Mouse (Mus musculus): ENCODE measurements around the gene Ccl3. TPM values are rescaled to one million over a fixed set of nuclear protein-coding genes. Genes with fewer than 3 reads are reported as not detected.

Gene Ccl3
- 0.29 TPM in 1 of 2 replicates, not detected in the other for polyA plus RNA-seq (2016; fragmentation: Nextera tagmentation; extraction: Ambion mirVana)

GRCm38 (mm10) chr11:83649305-83649841 is at the start of gene Ccl3:
Gene Ccl3 (minus strand): TSS chr11:83649355.
- H3K9me3 ChIP-seq: no peaks in the 10 kb centered on the region
- no peak for ATAC-seq (ENCODE audit: insufficient number of reproducible peaks, insufficient read depth, low FRiP score, low TSS enrichment, low read depth)
- H3K9ac ChIP-seq (replicated peaks): no peak within 1 kb of the TSS
- no peak within 1 kb of the TSS for H3K27ac ChIP-seq
- H3K27me3 ChIP-seq: no peaks in the 10 kb centered on the region
- H3K4me2 ChIP-seq: no peak within 1 kb of the TSS
- 77% methylated on average over 8 of the region's 8 CpGs for WGBS
- H3K36me3 ChIP-seq: no peaks in the 10 kb centered on the region
- H3K4me3 ChIP-seq (replicated peaks): no peak within 1 kb of the TSS
- H3K4me1 ChIP-seq (replicated peaks): no peaks in the 10 kb centered on the region

GRCm38 (mm10) chr11:83692008-83692407 is 42.9 kb upstream of the Ccl3 start:
- Histone ChIP-seq H3K4me2 (no peak overlapping the region), H3K27ac (no peak overlapping the region), H3K4me3 (replicated peaks) (no peak overlapping the region), H3K9me3 (no peaks in the 10 kb centered on the region), H3K9ac (replicated peaks) (no peak overlapping the region), H3K4me1 (replicated peaks) (no peaks in the 10 kb centered on the region), H3K27me3 (no peaks in the 10 kb centered on the region), H3K36me3 (no peaks in the 10 kb centered on the region)
- WGBS: 72% methylated on average over 1 of the region's 1 CpGs
- ATAC-seq (ENCODE audit: insufficient number of reproducible peaks, insufficient read depth, low FRiP score, low TSS enrichment, low read depth): no peak

- no peaks in the 10 kb centered on the region for H3K27me3 ChIP-seq
- ATAC-seq (ENCODE audit: insufficient number of reproducible peaks, insufficient read depth, low FRiP score, low TSS enrichment, low read depth): no peak
- no peaks in the 10 kb centered on the region for H3K9me3 ChIP-seq
- no peaks in the 10 kb centered on the region for H3K4me1 ChIP-seq (replicated peaks)
- H3K27ac ChIP-seq: no peak overlapping the region
- 84% methylated on average over 1 of the region's 1 CpGs for WGBS
- H3K4me2 ChIP-seq: no peak overlapping the region
- no peak overlapping the region for H3K4me3 ChIP-seq (replicated peaks)
- no peak overlapping the region for H3K9ac ChIP-seq (replicated peaks)
- H3K36me3 ChIP-seq: no peaks in the 10 kb centered on the region
These were observed 40.8 kb upstream of the Ccl3 start for GRCm38 (mm10) chr11:83689918-83690317.

- no peaks in the 10 kb centered on the region for H3K9me3 ChIP-seq
- H3K27me3 ChIP-seq: no peaks in the 10 kb centered on the region
- no peaks in the 10 kb centered on the region for H3K36me3 ChIP-seq
- H3K9ac ChIP-seq (replicated peaks): no peak overlapping the region
- WGBS: 90% methylated on average over 1 of the region's 1 CpGs
- H3K4me1 ChIP-seq (replicated peaks): no peaks in the 10 kb centered on the region
- H3K27ac ChIP-seq: no peak overlapping the region
- no peak overlapping the region for H3K4me3 ChIP-seq (replicated peaks)
- no peak for ATAC-seq (ENCODE audit: insufficient number of reproducible peaks, insufficient read depth, low FRiP score, low TSS enrichment, low read depth)
- no peak overlapping the region for H3K4me2 ChIP-seq
These were observed 26.5 kb upstream of the Ccl3 start for GRCm38 (mm10) chr11:83675665-83676064.

GRCm38 (mm10) chr11:83671743-83672142 is 22.6 kb upstream of the Ccl3 start:
- Histone ChIP-seq H3K27me3 (no peaks in the 10 kb centered on the region), H3K27ac (no peak overlapping the region)
- ATAC-seq (ENCODE audit: insufficient number of reproducible peaks, insufficient read depth, low FRiP score, low TSS enrichment, low read depth): no peak

GRCm38 (mm10) chr11:83663532-83663931 is 14.4 kb upstream of the Ccl3 start:
- Histone ChIP-seq H3K9me3 (no peaks in the 10 kb centered on the region), H3K27ac (no peak overlapping the region), H3K4me3 (replicated peaks) (no peak overlapping the region), H3K36me3 (no peaks in the 10 kb centered on the region), H3K4me1 (replicated peaks) (no peaks in the 10 kb centered on the region), H3K27me3 (no peaks in the 10 kb centered on the region; the same call in 1 of the 2 replicates), H3K9ac (replicated peaks) (no peak overlapping the region), H3K4me2 (no peak overlapping the region)
- no peak for ATAC-seq (ENCODE audit: insufficient number of reproducible peaks, insufficient read depth, low FRiP score, low TSS enrichment, low read depth)
- 76% methylated on average over 5 of the region's 5 CpGs for WGBS

More at GRCm38 (mm10) chr11:83671743-83672142, 22.6 kb upstream of the Ccl3 start:
- Histone ChIP-seq H3K36me3 (no peaks in the 10 kb centered on the region), H3K9me3 (no peaks in the 10 kb centered on the region), H3K4me3 (replicated peaks) (no peak overlapping the region), H3K9ac (replicated peaks) (no peak overlapping the region), H3K4me1 (replicated peaks) (no peaks in the 10 kb centered on the region), H3K4me2 (no peak overlapping the region)

GRCm38 (mm10) chr11:83662204-83662603 is 13.0 kb upstream of the Ccl3 start, which contains the start of gene Ccl4:
Gene Ccl4 (plus strand): TSS chr11:83662584.
- Histone ChIP-seq H3K4me2 (no peak within 1 kb of the TSS), H3K27ac (no peak within 1 kb of the TSS), H3K36me3 (no peaks in the 10 kb centered on the region), H3K4me1 (replicated peaks) (no peaks in the 10 kb centered on the region), H3K27me3 (no peaks in the 10 kb centered on the region; the same call in 1 of the 2 replicates), H3K9me3 (no peaks in the 10 kb centered on the region), H3K9ac (replicated peaks) (no peak within 1 kb of the TSS), H3K4me3 (replicated peaks) (no peak within 1 kb of the TSS)
- ATAC-seq (ENCODE audit: insufficient number of reproducible peaks, insufficient read depth, low FRiP score, low TSS enrichment, low read depth): no peak
- WGBS: 78% methylated on average over 6 of the region's 6 CpGs

GRCm38 (mm10) chr11:83658797-83659196 is 9.6 kb upstream of the Ccl3 start:
- 73% methylated on average over 6 of the region's 6 CpGs for WGBS
- no peak overlapping the region for H3K4me3 ChIP-seq (replicated peaks)
- H3K4me1 ChIP-seq (replicated peaks): no peaks in the 10 kb centered on the region
- no peak overlapping the region for H3K9ac ChIP-seq (replicated peaks)
- no peaks in the 10 kb centered on the region for H3K9me3 ChIP-seq
- H3K36me3 ChIP-seq: no peaks in the 10 kb centered on the region
- no peaks in the 10 kb centered on the region; the same call in 1 of the 2 replicates for H3K27me3 ChIP-seq
- no peak overlapping the region for H3K4me2 ChIP-seq
- no peak overlapping the region for H3K27ac ChIP-seq
- ATAC-seq (ENCODE audit: insufficient number of reproducible peaks, insufficient read depth, low FRiP score, low TSS enrichment, low read depth): no peak

GRCm38 (mm10) chr11:83657508-83657907 is 8.4 kb upstream of the Ccl3 start:
- Histone ChIP-seq H3K4me3 (replicated peaks) (no peak overlapping the region), H3K9ac (replicated peaks) (no peak overlapping the region), H3K36me3 (no peaks in the 10 kb centered on the region), H3K4me1 (replicated peaks) (no peaks in the 10 kb centered on the region), H3K27ac (no peak overlapping the region), H3K27me3 (no peaks in the 10 kb centered on the region; the same call in 1 of the 2 replicates), H3K4me2 (no peak overlapping the region), H3K9me3 (no peaks in the 10 kb centered on the region)
- ATAC-seq (ENCODE audit: insufficient number of reproducible peaks, insufficient read depth, low FRiP score, low TSS enrichment, low read depth): no peak
- 81% methylated on average over 3 of the region's 3 CpGs for WGBS

GRCm38 (mm10) chr11:83654606-83655005 is 5.5 kb upstream of the Ccl3 start:
- Histone ChIP-seq H3K4me1 (replicated peaks) (no peaks in the 10 kb centered on the region), H3K27ac (no peak overlapping the region), H3K27me3 (no peaks in the 10 kb centered on the region), H3K4me2 (no peak overlapping the region), H3K9me3 (no peaks in the 10 kb centered on the region), H3K36me3 (no peaks in the 10 kb centered on the region), H3K9ac (replicated peaks) (no peak overlapping the region), H3K4me3 (replicated peaks) (no peak overlapping the region)
- 88% methylated on average over 8 of the region's 8 CpGs for WGBS
- no peak for ATAC-seq (ENCODE audit: insufficient number of reproducible peaks, insufficient read depth, low FRiP score, low TSS enrichment, low read depth)

- Histone ChIP-seq H3K27me3 (no peaks in the 10 kb centered on the region), H3K36me3 (no peaks in the 10 kb centered on the region), H3K9me3 (no peaks in the 10 kb centered on the region), H3K4me3 (replicated peaks) (no peak overlapping the region), H3K4me1 (replicated peaks) (no peaks in the 10 kb centered on the region), H3K9ac (replicated peaks) (no peak overlapping the region), H3K27ac (no peak overlapping the region), H3K4me2 (no peak overlapping the region)
- WGBS: 92% methylated on average over 6 of the region's 6 CpGs
- no peak for ATAC-seq (ENCODE audit: insufficient number of reproducible peaks, insufficient read depth, low FRiP score, low TSS enrichment, low read depth)
These were observed 2.6 kb downstream of the Ccl3 start for GRCm38 (mm10) chr11:83646356-83647149.
